Mouse (Mus musculus) kidney, adult 9 months (tissue): ENCODE data around the gene Anks1.

Experiments used
- DNase-seq: peaks from one replicate; pipeline ENCODE4 v3.0.0; 2022

The Anks1 gene

GRCm38 (mm10) chr17:28104416-28104815 lies 195.3 kb downstream of the Anks1 start:
- DNase-seq: no peak

- DNase-seq: no peak
These were observed 197.2 kb downstream of the Anks1 start for GRCm38 (mm10) chr17:28106352-28106751.

GRCm38 (mm10) chr17:28107275-28107674 lies 198.2 kb downstream of the Anks1 start:
- no peak for DNase-seq

GRCm38 (mm10) chr17:28112266-28112665 lies 203.2 kb downstream of the Anks1 start:
- DNase-seq: no peak
